Mouse (Mus musculus) embryonic facial prominence, embryonic 11.5 days (tissue): ENCODE measurements at regions not wholly inside any gene's neighbourhood (a gene's known extent, or its start where the extent isn't known, plus 50 kb on each side); places are given as distances from the start of the nearest gene placed in this dataset.

Experiments used
- ATAC-seq: fragments of 200-750 bp; cut with Nextera tagmentation; replicated peaks from 2 replicates; pipeline ENCODE4 v1.8.0; 2017; ENCODE audit warnings: low read depth; ENCODE audit not compliant: insufficient number of reproducible peaks, low FRiP score, low TSS enrichment
- DNase-seq: peaks from one replicate; pipeline ENCODE4 v3.0.0-alpha.2; 2015; ENCODE audit warnings: low spot score
- H3K27ac ChIP-seq: fragments of 300-500 bp; sonication (generic); replicated peaks from 2 replicates; pipeline ENCODE4 v1.5.1; 2014; ENCODE audit warnings: mild to moderate bottlenecking, low read depth, low read length, control low read depth
- H3K27me3 ChIP-seq: fragments of 300-500 bp; sonication (generic); 2 replicates; pipeline ENCODE4 v1.6.1; 2014; ENCODE audit warnings: mild to moderate bottlenecking, low read length, moderate library complexity, mixed read lengths; ENCODE audit not compliant: control insufficient read depth, insufficient read depth
- H3K36me3 ChIP-seq: fragments of 300-500 bp; sonication (generic); replicated peaks from 2 replicates; pipeline ENCODE4 v1.6.1; 2014; ENCODE audit warnings: low read depth, mild to moderate bottlenecking, low read length, moderate library complexity, mixed read lengths; ENCODE audit not compliant: control insufficient read depth, insufficient read depth
- H3K4me1 ChIP-seq: fragments of 300-500 bp; sonication (generic); 2 replicates; pipeline ENCODE4 v1.6.1; 2014; ENCODE audit warnings: low read length, mixed read lengths; ENCODE audit not compliant: control insufficient read depth, insufficient read depth
- H3K4me2 ChIP-seq: fragments of 300-500 bp; sonication (generic); 2 replicates; pipeline ENCODE4 v1.6.1; 2014; ENCODE audit warnings: low read depth, mild to moderate bottlenecking, control low read depth, low read length, moderate library complexity
- H3K4me3 ChIP-seq: fragments of 300-500 bp; sonication (generic); 2 replicates; pipeline ENCODE4 v1.5.1; 2014; ENCODE audit warnings: low read depth, low read length, control low read depth
- H3K9ac ChIP-seq: fragments of 300-500 bp; sonication (generic); replicated peaks from 2 replicates; pipeline ENCODE4 v1.6.1; 2014; ENCODE audit warnings: mild to moderate bottlenecking, control low read depth, low read length
- H3K9me3 ChIP-seq: fragments of 300-500 bp; sonication (generic); replicated peaks from 2 replicates; pipeline ENCODE4 v1.6.1; 2016; ENCODE audit warnings: mild to moderate bottlenecking, low read length, inconsistent platforms, mixed read lengths; ENCODE audit not compliant: control insufficient read depth
- WGBS: fragments of 180-500 bp; shearing (Covaris S2); extraction: QIAGEN DNeasy Blood & Tissue Kit; methylation state at CpG from one replicate; pipeline ENCODE4 v1.1.7; 2014; 5-methylcytosine and 5-hydroxymethylcytosine counted together

DNA sequence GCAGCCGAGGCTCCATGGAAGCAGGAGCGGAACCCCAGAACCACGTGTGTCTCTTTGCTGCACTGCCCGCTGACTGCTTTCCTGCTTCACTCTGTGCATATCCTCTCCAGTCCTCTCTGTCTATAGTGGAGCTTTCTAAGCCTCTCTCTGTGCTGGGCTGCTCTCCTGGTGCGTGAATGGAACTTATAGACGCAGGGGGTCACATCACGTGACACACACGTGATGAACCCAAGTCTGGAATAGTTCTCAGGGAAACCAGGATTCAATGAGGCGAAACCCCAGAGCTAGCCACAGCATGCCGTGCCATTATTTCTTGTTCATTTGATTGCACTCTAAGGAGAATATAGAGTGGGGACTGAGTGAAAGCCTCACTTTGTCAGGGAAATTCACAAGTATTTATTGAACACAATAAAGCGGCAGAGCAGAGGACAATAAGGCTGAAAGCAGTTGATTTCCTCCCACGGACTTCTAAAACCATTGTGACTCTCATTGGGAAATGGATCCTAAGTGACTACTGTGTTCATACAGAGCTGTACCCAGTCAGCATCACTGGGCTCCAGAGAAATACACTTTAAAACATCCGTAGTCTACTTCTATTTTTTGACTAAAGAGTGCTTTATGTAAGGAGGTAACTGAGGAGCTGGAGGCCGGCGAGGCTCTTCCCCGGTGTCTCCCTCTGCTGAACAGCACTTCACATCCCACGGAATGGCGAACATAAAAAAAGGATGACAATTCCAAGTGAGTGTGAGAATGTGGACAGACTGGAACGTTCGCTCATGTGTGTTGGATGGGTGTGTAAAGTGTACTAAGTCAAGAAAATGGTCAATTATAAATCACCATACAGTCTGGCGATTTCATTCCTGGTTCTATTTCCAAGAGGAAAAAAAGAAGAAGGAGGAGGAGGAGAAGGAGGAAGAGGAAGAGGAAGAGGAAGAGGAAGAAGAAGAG lies 116.5 kb upstream of the Cpsf6 start:
- peak; percentile 43 for DNase-seq

DNA sequence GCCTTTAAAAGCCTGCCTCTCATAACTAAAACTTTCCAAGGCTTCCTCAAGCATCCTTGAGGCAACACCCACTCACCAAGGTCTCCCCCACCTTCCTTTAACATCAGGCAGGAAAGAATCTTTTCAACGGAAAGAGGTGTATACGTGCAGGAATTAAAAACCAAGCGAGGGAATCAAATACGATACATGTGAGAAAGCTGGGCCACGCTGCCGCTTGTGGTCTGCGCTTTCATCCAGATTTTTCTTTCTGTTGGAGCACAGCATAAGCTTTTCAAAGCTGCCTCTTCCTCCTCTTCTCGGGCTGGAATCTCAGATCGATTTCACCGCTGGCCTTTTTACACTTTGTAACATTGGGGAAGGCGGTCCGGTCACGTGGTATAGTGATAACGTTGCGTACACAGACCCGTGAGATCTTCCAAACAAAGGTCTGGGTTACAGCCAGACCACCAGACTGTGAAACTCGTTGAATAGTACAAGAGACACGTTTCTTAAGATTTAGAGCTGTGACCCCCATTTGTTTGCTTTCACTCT lies 114.4 kb upstream of the Cpsf6 start:
- Histone ChIP-seq H3K9ac (peak overlapping the region; percentile 22; the same call in 1 of the 2 replicates), H3K27ac (no peak overlapping the region), H3K36me3 (no peaks in the 10 kb centered on the region), H3K4me2 (peak overlapping the region; percentile 34), H3K9me3 (no peaks in the 10 kb centered on the region), H3K4me1 (0 out of 2 replicates have a peak, but pooled peaks cover 2% of the 10 kb centered on the region), H3K27me3 (no peaks in the 10 kb centered on the region), H3K4me3 (peak overlapping the region; percentile 10; the same call in 1 of the 2 replicates)
- WGBS, result 33% methylated on average over 18 of the region's 18 CpGs
- no peak for ATAC-seq
- DNase-seq, result peak; percentile 35

More for the DNA sequence above, 116.5 kb upstream of the Cpsf6 start:
- Histone ChIP-seq H3K9ac (no peak overlapping the region), H3K27ac (no peak overlapping the region), H3K4me2 (no peak overlapping the region), H3K9me3 (no peaks in the 10 kb centered on the region), H3K4me3 (no peak overlapping the region), H3K27me3 (no peaks in the 10 kb centered on the region), H3K36me3 (no peaks in the 10 kb centered on the region), H3K4me1 (0 out of 2 replicates have a peak, but pooled peaks cover 2% of the 10 kb centered on the region)
- WGBS, result 77% methylated on average over 21 of the region's 21 CpGs
- ATAC-seq, result peak; percentile 61

DNA sequence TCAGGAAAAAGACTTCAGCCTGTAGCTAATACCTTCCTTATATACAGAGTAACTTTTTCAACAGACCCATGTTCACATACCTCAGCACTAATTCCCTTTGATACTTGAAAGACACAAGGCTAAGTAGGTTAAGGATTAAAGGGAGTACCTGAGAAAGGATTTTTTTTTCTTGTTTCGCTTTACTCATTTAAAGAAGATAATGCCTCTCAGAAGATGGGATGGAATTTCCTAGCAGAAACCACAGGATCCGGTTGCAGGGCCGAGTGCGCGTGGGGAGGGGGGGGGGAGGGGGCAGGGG lies 114.0 kb upstream of the Cpsf6 start:
- Histone ChIP-seq H3K4me3 (no peak overlapping the region), H3K27me3 (no peaks in the 10 kb centered on the region), H3K4me2 (no peak overlapping the region; the same call in 1 of the 2 replicates), H3K27ac (no peak overlapping the region), H3K36me3 (no peaks in the 10 kb centered on the region), H3K9me3 (no peaks in the 10 kb centered on the region), H3K4me1 (0 out of 2 replicates have a peak, but pooled peaks cover 2% of the 10 kb centered on the region), H3K9ac (no peak overlapping the region)
- WGBS, result 32% methylated on average over 1 of the region's 5 CpGs
- DNase-seq (no peak), ATAC-seq (no peak)

DNA sequence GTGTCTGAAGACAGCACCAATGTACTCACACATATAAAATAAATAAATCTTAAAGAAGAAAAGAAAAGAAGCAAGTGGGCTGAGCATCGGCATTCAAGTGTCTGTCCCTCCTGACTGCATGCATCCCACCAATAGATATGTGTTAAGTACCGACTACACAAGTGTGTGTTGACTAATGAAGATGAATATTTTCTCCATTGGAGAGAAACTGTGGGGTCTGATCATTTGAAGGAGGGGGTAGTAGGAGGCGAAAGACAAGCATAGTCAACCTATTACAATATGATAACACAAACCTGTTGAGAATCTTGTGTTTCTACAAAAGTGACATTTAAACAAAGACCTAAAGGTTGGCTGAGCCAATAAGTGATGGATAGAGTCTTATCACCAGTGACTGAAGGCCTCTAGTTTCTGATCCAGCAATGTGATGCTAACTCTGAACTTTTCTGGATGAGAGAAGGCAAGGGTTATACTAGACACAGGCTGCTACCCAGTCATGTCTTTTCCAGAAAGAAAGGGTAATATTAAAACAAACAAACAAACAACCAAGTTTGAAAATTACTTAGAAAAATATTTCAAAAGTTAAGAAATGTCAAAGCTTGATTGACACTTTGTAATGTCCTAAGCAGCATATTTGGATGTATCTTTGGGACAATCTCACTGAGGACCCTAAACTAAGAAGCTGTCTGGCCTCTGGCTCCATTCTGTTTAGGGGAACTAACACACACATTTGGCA lies 113.4 kb upstream of the Cpsf6 start:
- Histone ChIP-seq H3K4me2 (no peak overlapping the region), H3K36me3 (no peaks in the 10 kb centered on the region), H3K27me3 (no peaks in the 10 kb centered on the region), H3K9ac (no peak overlapping the region), H3K4me1 (0 out of 2 replicates have a peak, but pooled peaks cover 2% of the 10 kb centered on the region), H3K9me3 (no peaks in the 10 kb centered on the region), H3K27ac (no peak overlapping the region), H3K4me3 (no peak overlapping the region)
- ATAC-seq (no peak), DNase-seq (no peak)
- 87% methylated on average over 3 of the region's 3 CpGs for WGBS

DNA sequence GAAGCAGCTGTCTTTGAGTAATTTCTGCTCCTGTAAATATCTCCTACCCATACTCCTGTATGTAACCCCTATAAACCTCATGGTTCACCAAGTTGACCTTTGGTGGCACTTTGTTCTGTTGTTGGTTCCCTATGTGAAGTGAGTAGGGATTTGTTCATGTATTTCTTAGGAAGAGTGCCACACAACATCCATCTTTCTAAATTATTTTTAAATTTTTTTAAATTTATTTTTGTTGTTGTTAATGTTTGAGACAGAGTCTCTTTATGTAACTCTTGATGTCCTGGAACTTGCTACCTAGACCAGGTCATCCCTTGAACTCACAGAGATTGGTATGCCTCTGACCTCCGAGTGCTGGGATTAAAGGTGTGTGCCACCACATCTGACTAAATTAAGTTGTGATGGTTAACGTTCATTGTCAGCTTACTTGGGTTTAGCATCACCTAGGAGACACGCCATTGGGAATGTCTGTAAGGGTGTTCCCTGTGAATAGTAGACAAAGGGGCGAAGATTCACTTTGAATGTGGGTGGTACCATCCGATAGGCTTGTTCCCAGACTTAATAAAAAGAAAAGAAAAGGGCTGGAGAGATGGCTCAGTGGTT lies 112.7 kb upstream of the Cpsf6 start:
- H3K4me2 ChIP-seq, result no peak overlapping the region
- WGBS, result 91% methylated on average over 5 of the region's 5 CpGs
- H3K27me3 ChIP-seq, result no peaks in the 10 kb centered on the region
- no peaks in the 10 kb centered on the region for H3K9me3 ChIP-seq
- H3K4me1 ChIP-seq, result 0 out of 2 replicates have a peak, but pooled peaks cover 2% of the 10 kb centered on the region
- H3K27ac ChIP-seq, result no peak overlapping the region
- H3K36me3 ChIP-seq, result no peaks in the 10 kb centered on the region
- ATAC-seq, result no peak
- no peak for DNase-seq
- no peak overlapping the region for H3K4me3 ChIP-seq
- H3K9ac ChIP-seq, result no peak overlapping the region

DNA sequence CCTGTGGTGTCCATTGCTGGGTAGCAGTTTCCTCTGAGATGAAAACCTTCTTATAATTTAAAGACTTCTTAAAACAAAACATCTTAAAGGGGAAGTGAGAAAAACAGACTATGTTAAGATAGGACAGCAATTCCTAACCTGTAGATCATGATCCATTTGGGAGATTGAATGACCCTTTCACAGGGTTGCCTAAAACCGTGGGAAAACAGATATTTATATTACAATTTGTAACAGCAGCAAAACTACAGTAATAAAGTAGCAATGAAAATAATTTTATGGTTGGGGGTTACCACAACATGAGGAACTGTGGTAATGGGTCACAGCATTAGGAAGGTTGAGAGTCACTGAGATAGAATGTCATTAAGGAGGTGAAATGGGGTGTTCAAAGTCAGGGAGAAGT lies 111.9 kb upstream of the Cpsf6 start:
- DNase-seq, result no peak
- Histone ChIP-seq H3K9me3 (no peaks in the 10 kb centered on the region), H3K27me3 (no peaks in the 10 kb centered on the region), H3K9ac (no peak overlapping the region), H3K4me3 (no peak overlapping the region), H3K36me3 (no peaks in the 10 kb centered on the region), H3K4me2 (no peak overlapping the region), H3K4me1 (0 out of 2 replicates have a peak, but pooled peaks cover 2% of the 10 kb centered on the region), H3K27ac (no peak overlapping the region)
- 68% methylated on average over 1 of the region's 1 CpGs for WGBS
- ATAC-seq, result no peak

DNA sequence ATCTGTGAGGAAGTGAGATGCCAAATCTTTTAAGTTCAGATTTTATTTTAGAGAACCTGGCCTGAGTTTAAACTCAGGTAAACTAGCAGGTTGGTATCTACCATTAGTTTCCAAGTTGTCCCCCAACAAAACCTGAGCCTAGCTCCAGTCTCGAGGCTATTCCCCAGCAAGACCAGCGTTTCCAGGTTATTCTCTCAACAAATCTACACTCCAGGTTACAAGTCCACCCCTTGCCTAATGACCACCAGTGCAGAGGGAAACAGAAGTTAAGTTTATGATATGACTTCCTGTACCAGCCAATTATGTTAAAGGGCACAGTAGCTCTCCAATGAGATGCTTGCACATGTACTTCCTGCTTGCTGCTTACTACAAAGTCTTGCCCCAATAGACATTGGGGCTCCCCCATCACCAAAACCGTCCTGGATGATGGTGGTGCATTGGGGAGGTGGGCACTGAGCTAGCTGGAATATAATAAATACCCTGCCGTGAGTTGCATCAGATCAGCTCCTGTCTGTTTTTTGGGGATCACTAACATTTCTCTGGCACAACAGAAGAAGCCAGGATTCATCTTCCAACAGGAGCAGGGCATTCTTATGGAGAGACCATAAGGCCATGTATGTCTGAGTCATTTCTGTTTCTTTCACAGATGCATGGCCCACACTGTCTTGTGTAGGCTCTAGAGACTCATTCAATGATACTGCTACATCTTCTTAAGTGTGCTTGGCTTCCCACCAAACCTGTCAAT lies 111.2 kb upstream of the Cpsf6 start:
- no peaks in the 10 kb centered on the region for H3K9me3 ChIP-seq
- no peak overlapping the region for H3K4me2 ChIP-seq
- no peaks in the 10 kb centered on the region for H3K36me3 ChIP-seq
- no peak overlapping the region for H3K9ac ChIP-seq
- ATAC-seq, result no peak
- 86% methylated on average over 4 of the region's 4 CpGs for WGBS
- no peak overlapping the region for H3K27ac ChIP-seq
- H3K4me3 ChIP-seq, result no peak overlapping the region
- no peak for DNase-seq
- no peaks in the 10 kb centered on the region for H3K27me3 ChIP-seq
- 0 out of 2 replicates have a peak, but pooled peaks cover 2% of the 10 kb centered on the region for H3K4me1 ChIP-seq
